Mouse (Mus musculus) forebrain, embryonic 16.5 days (tissue): ENCODE measurements around the gene Grn. TPM values are rescaled to one million over a fixed set of nuclear protein-coding genes. Genes with fewer than 3 reads are reported as not detected.

Experiments used
- ATAC-seq: fragments of 200-750 bp; cut with Nextera tagmentation; 2 replicates; pipeline ENCODE4 v1.8.0; 2017; ENCODE audit warnings: mild to moderate bottlenecking, moderate library complexity
- H3K27ac ChIP-seq: fragments of 300-500 bp; sonication (generic); 2 replicates; pipeline ENCODE4 v1.5.1; 2014; ENCODE audit warnings: low read length, control low read depth
- H3K27me3 ChIP-seq: fragments of 300-500 bp; sonication (generic); replicated peaks from 2 replicates; pipeline ENCODE4 v1.6.1; 2014; ENCODE audit warnings: low read length; ENCODE audit not compliant: control insufficient read depth, insufficient read depth
- H3K36me3 ChIP-seq: fragments of 300-500 bp; sonication (generic); 2 replicates; pipeline ENCODE4 v1.6.1; 2014; ENCODE audit not compliant: control insufficient read depth, insufficient read depth
- H3K4me1 ChIP-seq: fragments of 300-500 bp; sonication (generic); replicated peaks from 2 replicates; pipeline ENCODE4 v1.6.1; 2014; ENCODE audit warnings: low read length; ENCODE audit not compliant: control insufficient read depth, insufficient read depth
- H3K4me2 ChIP-seq: fragments of 300-500 bp; sonication (generic); 2 replicates; pipeline ENCODE4 v1.6.1; 2014; ENCODE audit warnings: mild to moderate bottlenecking, low read length, control low read depth
- H3K4me3 ChIP-seq: fragments of 300-500 bp; sonication (generic); replicated peaks from 2 replicates; pipeline ENCODE4 v1.5.1; 2014; ENCODE audit warnings: mild to moderate bottlenecking, low read length, control low read depth
- H3K9ac ChIP-seq: fragments of 300-500 bp; sonication (generic); replicated peaks from 2 replicates; pipeline ENCODE4 v1.6.1; 2014; ENCODE audit warnings: low read depth, low read length, control low read depth
- H3K9me3 ChIP-seq: fragments of 300-500 bp; sonication (generic); 2 replicates; pipeline ENCODE4 v1.6.1; 2016; ENCODE audit warnings: low read length; ENCODE audit not compliant: control insufficient read depth
- WGBS: fragments of 180-500 bp; shearing (Covaris S2); extraction: QIAGEN DNeasy Blood & Tissue Kit; methylation state at CpG from one replicate; pipeline ENCODE4 v1.1.7; 2014; 5-methylcytosine and 5-hydroxymethylcytosine counted together
- polyA plus RNA-seq: library from polyadenylated mRNA; unstranded; fragments of >200 nt; fragmentation: Nextera tagmentation; extraction: Ambion mirVana; gene quantifications from 2 replicates; pipeline ENCODE4 v1.2.1, GENCODE M21; 2015

The Grn gene
- polyA plus RNA-seq, 1 experiment from 2014 or later: 68.0 TPM

- WGBS: 24% methylated on average over 10 of the region's 10 CpGs
These were observed 23.0 kb downstream of the Grn start for GRCm38 (mm10) chr11:102453131-102453530.

GRCm38 (mm10) chr11:102455740-102456396, 25.8 kb downstream of the Grn start:
- Histone ChIP-seq H3K4me1 (peaks cover 12% of the 10 kb centered on the region), H3K27me3 (no peaks in the 10 kb centered on the region), H3K9ac (peak overlapping the region; percentile 57), H3K36me3 (no peaks in the 10 kb centered on the region), H3K4me3 (peak overlapping the region; percentile 50), H3K9me3 (no peaks in the 10 kb centered on the region), H3K27ac (no peak overlapping the region), H3K4me2 (peak overlapping the region; percentile 69)
- 0% methylated on average over 36 of the region's 40 CpGs for WGBS
- peak; percentile 89 for ATAC-seq

More at GRCm38 (mm10) chr11:102453131-102453530, 23.0 kb downstream of the Grn start:
- Histone ChIP-seq H3K9ac (no peak overlapping the region), H3K4me1 (peaks cover 21% of the 10 kb centered on the region), H3K4me3 (no peak overlapping the region), H3K4me2 (no peak overlapping the region), H3K9me3 (no peaks in the 10 kb centered on the region), H3K27ac (no peak overlapping the region), H3K36me3 (no peaks in the 10 kb centered on the region), H3K27me3 (no peaks in the 10 kb centered on the region)
- ATAC-seq: no peak

DNA sequence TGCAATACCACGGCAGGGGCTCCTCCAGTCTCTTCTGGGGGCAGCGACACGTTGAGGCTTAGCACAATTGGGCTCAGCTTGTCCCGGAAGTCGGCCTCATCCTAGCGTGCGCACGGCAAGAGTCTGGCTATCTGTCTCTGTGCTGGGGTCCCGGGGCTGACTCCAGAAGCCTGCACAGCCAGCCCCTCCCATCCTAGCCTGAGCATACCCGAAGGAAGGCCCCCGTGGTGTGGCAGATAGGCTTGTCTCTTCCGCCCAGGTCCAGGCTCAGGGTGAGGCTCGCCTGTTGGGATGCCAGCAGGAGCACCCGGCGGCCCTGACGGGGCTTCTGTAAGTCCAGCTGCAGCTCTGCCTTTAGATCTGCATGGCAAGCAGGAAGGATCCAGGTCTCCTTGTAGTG, 30.4 kb downstream of the Grn start:
- WGBS: 64% methylated on average over 16 of the region's 16 CpGs
- Histone ChIP-seq H3K4me2 (no peak overlapping the region), H3K36me3 (no peaks in the 10 kb centered on the region), H3K27me3 (no peaks in the 10 kb centered on the region), H3K4me3 (no peak overlapping the region), H3K27ac (no peak overlapping the region), H3K9me3 (no peaks in the 10 kb centered on the region), H3K9ac (no peak overlapping the region), H3K4me1 (peaks cover 8% of the 10 kb centered on the region)
- ATAC-seq: no peak

DNA sequence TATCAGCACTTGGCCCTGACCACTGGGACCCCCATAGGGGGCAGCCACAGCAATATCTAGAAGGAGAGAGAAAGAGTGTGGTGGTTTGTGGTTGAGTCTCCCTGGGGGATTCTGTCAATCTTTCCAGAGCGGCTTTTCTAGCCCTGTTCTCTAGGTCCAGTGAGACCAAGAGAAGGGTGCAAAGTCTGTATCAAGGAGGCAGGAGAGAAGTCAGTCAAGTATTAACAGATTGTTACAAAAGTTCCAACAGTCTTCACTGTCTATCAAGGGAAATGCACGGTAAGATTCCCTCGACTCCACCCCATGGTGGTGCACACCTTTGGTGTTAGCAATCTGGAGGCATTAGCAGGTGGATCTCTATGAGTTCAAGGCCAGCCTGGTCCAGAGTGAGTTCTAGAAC, 31.6 kb downstream of the Grn start:
- Histone ChIP-seq H3K4me1 (peaks cover 8% of the 10 kb centered on the region), H3K4me3 (no peak overlapping the region), H3K9ac (no peak overlapping the region), H3K4me2 (no peak overlapping the region), H3K27ac (no peak overlapping the region), H3K27me3 (no peaks in the 10 kb centered on the region), H3K9me3 (no peaks in the 10 kb centered on the region), H3K36me3 (no peaks in the 10 kb centered on the region)
- 84% methylated on average over 3 of the region's 3 CpGs for WGBS
- no peak for ATAC-seq

GRCm38 (mm10) chr11:102464901-102465300, 34.8 kb downstream of the Grn start:
- Histone ChIP-seq H3K36me3 (no peaks in the 10 kb centered on the region), H3K4me1 (peaks cover 14% of the 10 kb centered on the region), H3K4me3 (no peak overlapping the region), H3K27me3 (no peaks in the 10 kb centered on the region), H3K27ac (no peak overlapping the region), H3K9me3 (no peaks in the 10 kb centered on the region), H3K4me2 (no peak overlapping the region), H3K9ac (no peak overlapping the region)
- 92% methylated on average over 6 of the region's 6 CpGs for WGBS
- no peak for ATAC-seq

GRCm38 (mm10) chr11:102465713-102466436, 35.8 kb downstream of the Grn start:
- Histone ChIP-seq H3K4me2 (peak overlapping the region; percentile 1; the same call in 1 of the 2 replicates), H3K4me1 (peaks cover 14% of the 10 kb centered on the region), H3K9ac (0 out of 2 replicates have a peak overlapping the region, but pooled peaks have one; percentile 7), H3K27ac (no peak overlapping the region), H3K36me3 (no peaks in the 10 kb centered on the region), H3K27me3 (no peaks in the 10 kb centered on the region), H3K4me3 (no peak overlapping the region), H3K9me3 (no peaks in the 10 kb centered on the region)
- WGBS: 10% methylated on average over 26 of the region's 26 CpGs
- peak; percentile 35; the same call in 1 of the 2 replicates for ATAC-seq

DNA sequence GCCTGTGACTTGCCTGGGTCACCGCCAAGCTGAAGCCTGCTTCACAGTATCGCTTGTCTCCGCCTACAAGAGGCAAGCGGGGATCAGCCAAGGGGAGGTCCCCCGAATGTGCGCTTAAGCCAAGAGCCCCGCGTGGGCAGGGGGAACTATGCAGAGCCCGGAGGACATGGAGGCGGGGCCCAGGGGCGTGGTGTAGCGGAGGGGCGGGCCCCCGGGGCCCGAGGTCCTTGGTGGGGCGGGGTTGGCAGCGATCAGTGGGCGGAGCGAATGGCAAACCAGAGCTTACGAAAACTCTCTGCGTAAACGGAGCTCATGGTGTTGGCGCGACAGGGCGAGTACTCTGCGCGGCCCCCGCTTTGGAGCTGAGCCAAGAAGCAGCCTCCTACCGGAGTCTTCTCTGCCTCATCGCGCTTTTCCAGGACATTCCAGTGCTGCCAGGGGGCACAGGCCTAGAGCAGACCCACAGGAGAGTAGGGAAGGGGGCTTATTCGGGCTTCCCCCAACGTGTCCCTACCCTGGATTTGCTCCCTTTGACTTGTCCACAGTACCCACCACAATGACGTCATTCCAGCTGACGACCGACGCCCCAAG, 37.0 kb downstream of the Grn start:
- ATAC-seq: peak; percentile 92
- H3K27me3 ChIP-seq: no peaks in the 10 kb centered on the region
- H3K36me3 ChIP-seq: no peaks in the 10 kb centered on the region
- H3K4me1 ChIP-seq: peaks cover 14% of the 10 kb centered on the region
- no peaks in the 10 kb centered on the region for H3K9me3 ChIP-seq
- peak overlapping the region; percentile 45 for H3K4me3 ChIP-seq
- WGBS: under 1% methylated on average over 37 of the region's 37 CpGs
- H3K4me2 ChIP-seq: peak overlapping the region; percentile 68
- peak overlapping the region; percentile 26; the same call in 1 of the 2 replicates for H3K27ac ChIP-seq
- H3K9ac ChIP-seq: peak overlapping the region; percentile 47

- no peak for ATAC-seq
- no peak within 1 kb of the TSS for H3K4me2 ChIP-seq
- H3K9me3 ChIP-seq: no peaks in the 10 kb centered on the region
- 73% methylated on average over 11 of the region's 11 CpGs for WGBS
- H3K27ac ChIP-seq: no peak within 1 kb of the TSS
- no peak within 1 kb of the TSS for H3K4me3 ChIP-seq
- H3K36me3 ChIP-seq: no peaks in the 10 kb centered on the region
- no peaks in the 10 kb centered on the region for H3K27me3 ChIP-seq
- H3K4me1 ChIP-seq: peaks cover 14% of the 10 kb centered on the region
- H3K9ac ChIP-seq: no peak within 1 kb of the TSS
These were observed 39.7 kb downstream of the Grn start, which contains the start of gene Itga2b for GRCm38 (mm10) chr11:102469648-102470357. TSS of gene Itga2b (minus strand) at chr11:102470122.

DNA sequence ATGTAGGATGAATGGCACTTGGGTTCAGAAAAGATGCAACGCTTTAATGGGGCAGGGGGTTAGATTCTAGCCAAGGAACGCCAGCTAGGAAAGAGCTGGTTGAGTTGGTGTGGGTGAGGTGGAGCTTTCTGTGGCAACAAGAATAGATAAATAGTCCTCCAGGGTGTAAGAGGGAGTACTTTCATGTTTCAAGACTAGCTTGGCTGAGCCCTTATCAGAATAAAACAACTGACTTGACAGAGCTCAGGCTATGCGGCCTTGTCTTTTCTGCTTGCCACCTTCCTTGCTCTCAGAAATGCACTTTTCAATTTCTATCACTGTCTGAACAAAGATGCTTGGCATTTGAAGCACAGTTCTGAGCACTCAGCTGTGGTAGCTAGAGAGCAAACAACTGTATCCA, 44.9 kb downstream of the Grn start:
- Histone ChIP-seq H3K4me3 (no peak overlapping the region), H3K27me3 (no peaks in the 10 kb centered on the region), H3K9me3 (no peaks in the 10 kb centered on the region), H3K9ac (no peak overlapping the region), H3K27ac (no peak overlapping the region), H3K4me2 (no peak overlapping the region), H3K4me1 (no peaks in the 10 kb centered on the region), H3K36me3 (0 out of 2 replicates have a peak, but pooled peaks cover 4% of the 10 kb centered on the region)
- ATAC-seq: no peak
- WGBS: 94% methylated on average over 3 of the region's 3 CpGs
